Mouse (Mus musculus): Measurements from ENCODE around the gene Sp8. TPM values are rescaled to one million over a fixed set of nuclear protein-coding genes. Genes with fewer than 3 reads are reported as not detected.

Sp8 gene
- polyA plus RNA-seq, 1 experiment: 1.2 TPM

DNA sequence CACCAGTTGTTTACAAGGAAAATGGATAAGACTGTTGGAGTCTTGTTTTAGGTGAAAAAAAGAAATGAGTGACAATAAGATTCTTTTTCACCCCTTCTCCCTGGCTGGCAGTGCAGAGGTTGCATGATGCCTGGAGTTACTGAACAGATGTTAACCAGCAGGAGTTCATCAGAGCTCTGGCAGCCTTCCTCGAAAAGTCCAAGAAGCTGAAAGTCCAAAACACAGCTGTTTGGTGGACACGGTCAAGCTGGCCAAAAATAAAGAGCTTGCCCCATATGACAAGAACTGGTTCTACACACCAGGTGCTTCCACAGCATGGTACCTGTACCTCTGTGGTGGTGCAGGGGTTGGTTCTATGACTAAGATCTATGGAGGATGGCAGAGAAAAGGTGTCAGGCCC, 41.8 kb downstream of the Sp8 start:
- H3K4me3 ChIP-seq: no peak overlapping the region
- no peaks in the 10 kb centered on the region for H3K36me3 ChIP-seq (ENCODE audit: control insufficient read depth, insufficient read depth)
- no peak overlapping the region for H3ac ChIP-seq (ENCODE audit: control insufficient read depth, insufficient read length)
- H3K4me2 ChIP-seq (ENCODE audit: low read depth): no peak overlapping the region
- no peaks in the 10 kb centered on the region for H3K27me3 ChIP-seq (ENCODE audit: control insufficient read depth, insufficient read depth, insufficient read length)
- H3K79me2 ChIP-seq (ENCODE audit: control insufficient read depth, insufficient read depth): no peaks in the 10 kb centered on the region
- TF ChIP-seq E2F4 (IDR thresholded peaks at IDR 0.05; ENCODE audit: insufficient read depth) (no peak), TCF3 (IDR thresholded peaks at IDR 0.05; ENCODE audit: insufficient read length, low read depth) (no peak), MAX (IDR thresholded peaks at IDR 0.05; ENCODE audit: low read depth) (no peak), CEBPB (IDR thresholded peaks at IDR 0.05; ENCODE audit: insufficient read depth, poor library complexity, severe bottlenecking) (no peak), USF1 (IDR thresholded peaks at IDR 0.05; ENCODE audit: low read depth) (no peak)

Other genes with a start within 250 kb of the Sp8 start
- not detected for gene Abcb5, start 120.1 kb downstream of the Sp8 start, polyA plus RNA-seq (2012; fragmentation: generic; extraction: Trizol)